Mouse (Mus musculus): ENCODE measurements around the gene Gstp3.
A peak's percentile ranks its signal among the peaks of the same experiment; 100 is the strongest.
"Not testable (repeated sequence)": the region's sequence is repeated elsewhere in the genome, so short reads cannot be mapped to it uniquely, and the experiment has no call there.

Gstp3 gene

DNA sequence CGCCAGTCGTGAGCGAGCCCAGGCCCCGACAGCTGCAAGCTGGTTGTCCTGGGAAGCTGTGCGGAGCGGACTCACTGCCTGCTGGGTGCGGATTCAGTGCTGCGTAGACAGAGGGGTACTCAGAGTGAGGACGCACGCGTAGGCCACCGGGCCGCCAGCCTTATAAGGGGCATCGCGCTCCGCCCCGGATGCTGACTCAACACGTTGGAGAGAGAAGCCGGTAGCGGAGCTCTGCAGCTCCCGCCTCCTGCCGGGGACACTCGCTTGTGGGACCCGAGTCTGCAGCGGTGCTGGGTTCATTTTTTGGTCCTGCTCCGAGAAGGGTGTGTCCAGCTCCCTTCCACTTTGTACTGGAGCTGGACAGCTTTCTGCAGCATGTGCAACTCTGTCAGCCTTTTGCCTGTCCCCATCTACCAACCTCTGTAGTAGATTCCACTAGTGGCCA is 21.6 kb downstream of the Gstp3 start, which contains the start of gene Gstp1:
Gene Gstp1 (minus strand): TSS at position 198 of the 445 bp plus-strand sequence.
- DNase-seq (ENCODE audit: low spot score in 2 of 2), result peak; percentile 85 to 86

DNA sequence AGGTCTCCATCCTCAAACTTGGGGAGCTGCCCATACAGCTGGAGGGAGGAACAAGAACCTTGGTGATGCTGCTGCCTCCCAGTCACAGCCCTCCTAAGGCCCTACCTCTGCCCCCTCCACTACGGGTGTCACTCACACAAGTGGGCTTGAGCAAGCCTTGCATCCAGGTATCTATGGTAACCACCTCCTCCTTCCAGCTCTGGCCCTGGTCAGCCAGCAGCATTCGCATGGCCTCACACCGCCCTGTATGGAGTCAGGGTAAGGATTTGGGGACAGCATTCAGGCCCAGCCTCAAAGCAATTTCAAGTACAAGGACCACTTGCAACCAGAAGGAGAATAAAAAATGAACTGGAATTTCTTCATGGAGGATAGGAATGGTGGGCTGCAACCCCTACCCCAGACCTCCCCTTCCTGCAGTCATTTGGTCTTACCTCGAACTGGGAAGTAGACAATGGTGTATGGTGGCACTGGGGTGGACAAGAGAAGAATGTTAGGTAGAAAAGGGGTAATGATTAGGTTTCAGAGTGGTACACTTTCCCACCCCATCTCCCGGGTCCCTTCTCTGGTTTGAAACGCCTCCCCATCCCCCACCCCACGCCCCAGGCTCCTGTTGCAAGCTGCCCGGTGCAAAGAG is 22.1 kb downstream of the Gstp3 start:
- DNase-seq (ENCODE audit: low spot score in 2 of 2), result not testable (repeated sequence)

DNA sequence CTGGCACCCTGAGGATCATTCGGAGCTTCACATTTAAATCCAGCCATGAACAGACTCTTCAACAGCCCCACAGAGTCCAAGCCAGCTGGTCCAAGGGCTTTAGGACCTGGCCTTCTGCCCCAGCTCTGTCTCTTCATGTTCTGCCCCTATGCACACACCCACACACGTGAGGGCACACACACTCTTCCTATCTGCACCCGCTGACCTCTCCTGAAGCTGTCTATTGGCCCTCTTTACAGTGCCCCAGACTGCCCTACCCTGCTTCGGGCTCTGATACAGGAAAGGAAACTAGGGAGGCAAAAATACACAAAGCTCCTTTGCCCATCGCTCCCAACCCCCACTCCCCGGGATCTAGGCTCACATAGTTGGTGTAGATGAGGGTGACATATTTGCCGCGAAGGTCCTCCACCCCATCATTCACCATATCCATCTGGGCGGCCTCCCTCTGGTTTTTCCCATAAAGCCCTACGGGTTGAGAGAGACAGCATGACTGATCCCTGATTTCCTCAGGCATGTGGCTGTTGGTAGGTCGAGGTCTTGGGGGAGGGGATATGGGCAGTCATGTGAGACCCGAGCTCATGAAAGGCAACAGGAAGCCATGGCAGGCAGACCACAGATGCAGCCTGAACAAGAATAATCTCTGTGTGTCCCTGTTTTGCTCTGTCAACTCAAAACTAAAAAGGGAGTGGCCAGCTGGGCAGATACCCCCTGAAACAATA is 22.9 kb downstream of the Gstp3 start:
- DNase-seq (ENCODE audit: low spot score in 2 of 2), result no peak

DNA sequence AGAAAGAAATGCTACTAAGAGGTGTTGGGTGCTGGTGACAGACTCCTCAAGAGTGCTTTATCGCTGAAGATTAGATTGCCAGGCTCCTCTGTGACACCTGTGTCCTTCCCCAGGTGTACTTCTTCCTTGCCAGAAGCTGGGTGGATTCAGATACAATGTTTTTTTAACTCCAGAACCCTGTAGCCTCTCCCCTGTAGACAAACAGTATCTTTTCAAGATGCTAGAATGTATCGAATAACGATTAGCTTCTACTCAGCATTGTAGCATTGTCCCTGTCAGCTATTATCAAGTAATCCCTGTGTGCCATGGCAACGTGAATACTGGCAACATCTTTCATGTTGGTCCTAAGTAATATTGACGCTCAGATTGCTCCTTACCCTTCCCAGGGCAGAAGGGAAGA is 25.6 kb downstream of the Gstp3 start:
- no peak for DNase-seq (ENCODE audit: low spot score in 2 of 2)

DNA sequence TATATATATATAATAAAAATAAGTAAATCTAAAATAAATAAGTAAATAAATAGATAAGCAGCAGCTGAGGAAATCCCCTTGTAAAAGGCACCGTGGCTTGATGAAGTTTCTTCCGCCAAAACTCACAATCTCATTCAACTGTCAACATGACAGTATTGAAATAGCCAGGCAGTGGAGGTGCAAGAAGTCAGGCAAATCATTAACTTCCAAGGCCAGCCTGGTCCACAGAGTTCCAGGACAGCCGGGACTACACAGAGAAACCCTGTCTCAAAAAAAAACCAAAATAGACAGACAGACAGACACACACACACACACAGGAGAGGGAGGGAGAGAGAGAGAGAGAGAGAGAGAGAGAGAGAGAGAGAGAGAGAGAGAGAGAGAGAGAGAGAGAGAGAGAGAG is 26.1 kb downstream of the Gstp3 start:
- DNase-seq (ENCODE audit: low spot score in 2 of 2), result no peak

DNA sequence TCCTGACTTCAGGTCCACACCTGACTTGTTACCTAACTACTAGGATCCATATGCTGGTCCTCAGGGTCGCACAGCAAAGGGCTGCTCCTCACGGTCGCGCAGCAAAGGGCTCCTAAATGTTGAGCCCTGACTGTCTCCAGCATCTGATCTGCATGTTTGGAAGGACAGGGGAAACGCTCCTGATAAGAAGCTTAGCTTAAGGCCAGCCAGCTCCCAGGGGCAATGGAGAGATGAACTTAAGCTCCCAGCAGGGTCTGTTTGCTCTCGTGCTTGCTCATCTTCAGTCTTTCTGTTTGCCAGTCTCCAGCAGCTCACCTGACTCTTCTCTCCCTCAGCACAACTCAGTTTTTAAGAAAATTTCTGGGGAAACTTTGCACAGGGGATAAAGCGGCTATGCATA is 26.7 kb downstream of the Gstp3 start:
- DNase-seq (ENCODE audit: low spot score in 2 of 2), result no peak

GRCm38 (mm10) chr19:4027576-4027975 is 31.8 kb downstream of the Gstp3 start:
- no peak for DNase-seq (ENCODE audit: low spot score in 2 of 2)

DNA sequence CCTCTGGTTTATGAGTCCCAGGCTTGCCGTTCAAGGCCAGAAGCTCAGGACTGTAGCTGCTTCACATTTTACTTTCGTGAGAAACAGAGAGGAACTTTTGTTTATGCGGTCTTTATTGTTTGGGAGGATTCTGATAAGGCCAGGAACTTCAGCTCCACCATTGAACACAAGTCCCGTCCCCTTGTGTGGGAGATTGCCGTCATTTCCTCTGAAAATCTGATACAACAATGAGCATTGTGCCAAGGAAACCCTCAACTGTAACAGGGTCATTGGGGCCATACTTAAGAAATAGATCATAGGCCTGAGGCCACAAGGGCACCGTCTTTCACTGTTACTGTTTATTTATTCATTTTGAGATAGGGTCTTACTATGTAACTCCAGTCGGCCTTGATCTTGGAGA is 36.2 kb downstream of the Gstp3 start:
- no peak for DNase-seq (ENCODE audit: low spot score in 2 of 2)

- DNase-seq (ENCODE audit: low spot score in 2 of 2), result peak; percentile 79 to 81
Observed at GRCm38 (mm10) chr19:4018743-4019583, 40.4 kb downstream of the Gstp3 start.

GRCm38 (mm10) chr19:4017921-4018587 is 41.3 kb downstream of the Gstp3 start:
- DNase-seq (ENCODE audit: low spot score in 2 of 2), result no peak

DNA sequence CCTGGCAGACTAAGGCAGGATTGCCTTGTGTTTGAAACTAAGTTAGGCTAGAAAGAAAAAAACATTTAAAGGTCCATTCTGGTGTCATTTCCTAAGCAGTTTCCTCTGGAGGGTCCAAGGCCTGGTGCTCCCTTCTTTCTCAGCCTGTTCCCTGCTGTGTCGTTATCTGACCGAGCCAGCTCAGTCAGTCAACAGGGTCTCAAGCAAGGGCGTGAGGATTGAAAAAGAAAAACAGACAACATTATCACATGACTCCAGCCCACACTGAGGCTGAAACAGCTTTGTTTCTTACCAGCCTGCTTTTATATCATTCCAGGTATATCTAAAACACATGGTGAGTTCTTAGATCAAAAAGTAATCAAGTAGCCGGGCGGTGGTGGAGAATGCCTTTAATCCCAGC is 43.7 kb downstream of the Gstp3 start:
- no peak for DNase-seq (ENCODE audit: low spot score in 2 of 2)

DNA sequence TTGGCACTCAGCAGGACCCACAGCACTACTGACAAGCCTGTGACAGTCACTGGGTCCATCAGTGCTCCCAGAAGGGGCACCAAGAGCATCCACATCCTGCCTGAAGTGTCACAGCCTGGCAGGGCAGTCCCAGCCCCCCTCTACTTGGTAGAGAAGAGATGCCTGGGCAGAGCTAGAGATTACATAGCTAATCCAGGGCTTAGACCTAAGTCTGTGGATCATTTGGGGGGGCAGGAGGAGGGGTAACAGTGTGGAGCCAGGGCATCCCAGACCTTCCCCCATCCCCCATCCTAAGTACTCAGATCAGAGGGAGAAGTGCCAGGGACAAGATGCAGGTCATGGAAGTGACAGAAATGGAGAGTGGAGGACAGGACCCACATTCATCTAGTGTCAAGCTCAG is 44.6 kb downstream of the Gstp3 start:
- no peak for DNase-seq (ENCODE audit: low spot score in 2 of 2)

GRCm38 (mm10) chr19:4013066-4013465 is 46.3 kb downstream of the Gstp3 start:
- DNase-seq (ENCODE audit: low spot score in 2 of 2), result no peak

DNA sequence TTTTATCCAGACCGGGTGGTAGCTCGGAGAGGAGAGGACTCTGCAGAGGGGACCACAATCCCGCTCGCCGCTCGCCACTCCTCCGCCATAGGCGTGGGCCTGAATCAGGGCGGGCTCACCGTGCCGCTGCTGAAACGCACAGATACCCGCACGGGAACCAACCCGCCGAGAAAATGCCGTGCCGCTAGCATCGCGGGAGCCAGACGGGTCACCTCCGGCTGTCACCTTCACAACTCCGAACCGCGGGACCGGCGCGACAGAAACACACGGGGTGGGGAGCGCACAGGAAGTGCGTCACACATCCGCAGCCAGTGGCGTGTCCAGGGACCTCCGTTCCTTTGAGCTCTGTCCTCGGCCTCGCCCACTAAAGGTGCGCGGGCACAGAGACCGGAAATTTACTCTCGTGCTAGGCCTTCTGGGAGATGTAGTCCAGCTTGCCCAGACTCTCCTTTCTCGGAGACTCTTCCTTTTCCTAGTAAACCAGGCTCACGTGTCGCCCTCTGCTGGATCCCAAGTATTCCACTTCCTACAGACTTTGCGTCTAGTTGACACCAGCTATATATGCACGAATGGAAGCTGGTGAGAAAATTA is 46.8 kb downstream of the Gstp3 start, which contains the start of gene Ndufv1:
Gene Ndufv1 (minus strand): TSS at position 375 of the 591 bp plus-strand sequence.
- DNase-seq (ENCODE audit: low spot score in 2 of 2), result peak; percentile 92 to 94

DNA sequence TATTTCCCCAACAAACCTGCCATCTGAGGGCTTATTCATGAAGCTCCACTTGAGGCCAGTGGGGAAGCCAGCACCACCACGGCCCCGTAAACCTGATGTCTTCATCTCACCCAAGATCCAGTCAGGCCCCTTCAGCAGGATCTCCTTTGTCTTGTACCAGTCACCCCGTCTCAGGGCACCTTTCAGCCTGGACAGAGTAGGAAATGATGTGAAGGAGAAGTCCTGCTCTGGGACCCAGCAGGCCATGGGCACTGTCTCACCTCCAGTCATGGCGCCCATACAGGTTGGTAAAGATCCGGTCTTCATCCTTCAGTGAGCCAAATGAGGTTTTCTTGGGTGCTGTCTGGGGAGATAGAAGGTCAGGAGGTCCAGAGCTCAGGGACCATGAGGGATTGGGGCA is 48.3 kb downstream of the Gstp3 start:
- no peak for DNase-seq (ENCODE audit: low spot score in 2 of 2)

All from urinary bladder, postnatal 4 days (tissue).